Mouse (Mus musculus) embryonic facial prominence, embryonic 12.5 days (tissue): Measurements from ENCODE around the gene Bckdk. TPM values are rescaled to one million over a fixed set of nuclear protein-coding genes. Genes with fewer than 3 reads are reported as not detected.

Experiments
- ATAC-seq: fragments of 200-750 bp; cut with Nextera tagmentation; 2 replicates; pipeline ENCODE4 v1.8.0; 2017; ENCODE audit not compliant: insufficient number of reproducible peaks, insufficient read depth, low FRiP score, low TSS enrichment
- H3K27ac ChIP-seq: fragments of 300-500 bp; sonication (generic); 2 replicates; pipeline ENCODE4 v1.5.1; 2016; ENCODE audit warnings: mild to moderate bottlenecking
- H3K27me3 ChIP-seq: fragments of 300-500 bp; sonication (generic); 2 replicates; pipeline ENCODE4 v1.6.1; 2016; ENCODE audit warnings: mild to moderate bottlenecking, moderate library complexity
- H3K36me3 ChIP-seq: fragments of 300-500 bp; sonication (generic); 2 replicates; pipeline ENCODE4 v1.6.1; 2016; ENCODE audit warnings: mild to moderate bottlenecking
- H3K4me1 ChIP-seq: fragments of 300-500 bp; sonication (generic); 2 replicates; pipeline ENCODE4 v1.6.1; 2016
- H3K4me2 ChIP-seq: fragments of 300-500 bp; sonication (generic); replicated peaks from 2 replicates; pipeline ENCODE4 v1.6.1; 2016; ENCODE audit warnings: mild to moderate bottlenecking, moderate library complexity
- H3K4me3 ChIP-seq: fragments of 300-500 bp; sonication (generic); 2 replicates; pipeline ENCODE4 v1.5.1; 2016; ENCODE audit warnings: mild to moderate bottlenecking
- H3K9ac ChIP-seq: fragments of 300-500 bp; sonication (generic); 2 replicates; pipeline ENCODE4 v1.6.1; 2016; ENCODE audit warnings: mild to moderate bottlenecking, moderate library complexity
- H3K9me3 ChIP-seq: fragments of 300-500 bp; sonication (generic); 2 replicates; pipeline ENCODE4 v1.6.1; 2016; ENCODE audit warnings: mild to moderate bottlenecking, moderate library complexity
- WGBS: fragments of 180-500 bp; shearing (Covaris S2); methylation state at CpG from one replicate; pipeline ENCODE4 v1.1.7; 2016; 5-methylcytosine and 5-hydroxymethylcytosine counted together
- polyA plus RNA-seq: library from polyadenylated mRNA; unstranded; fragments of >200 nt; fragmentation: Nextera tagmentation; extraction: Ambion mirVana; gene quantifications from 2 replicates; pipeline ENCODE4 v1.2.1, GENCODE M21; 2016

The Bckdk gene
- 86.9 and 88.2 TPM in 2 replicates for polyA plus RNA-seq

- peak within 1 kb of the TSS; percentile 78 for H3K4me2 ChIP-seq
- WGBS: 7% methylated on average over 38 of the region's 38 CpGs
- peak; percentile 84 for ATAC-seq
- peak within 1 kb of the TSS; percentile 69 for H3K4me3 ChIP-seq
- no peaks in the 10 kb centered on the region for H3K9me3 ChIP-seq
- H3K27me3 ChIP-seq: no peaks in the 10 kb centered on the region
- H3K4me1 ChIP-seq: peaks cover 15% of the 10 kb centered on the region
- H3K27ac ChIP-seq: peak within 1 kb of the TSS; percentile 90
- peaks cover 36% of the 10 kb centered on the region for H3K36me3 ChIP-seq
- peak within 1 kb of the TSS; percentile 83 for H3K9ac ChIP-seq
Observed at GRCm38 (mm10) chr7:127903971-127904796, at the start of gene Bckdk. Gene Bckdk (plus strand): TSS chr7:127904082.

GRCm38 (mm10) chr7:127858258-127858657, 45.6 kb upstream of the Bckdk start:
- ATAC-seq: no peak
- WGBS: 96% methylated on average over 6 of the region's 6 CpGs
- no peaks in the 10 kb centered on the region for H3K36me3 ChIP-seq

GRCm38 (mm10) chr7:127866434-127866833, 37.4 kb upstream of the Bckdk start:
- Histone ChIP-seq H3K27me3 (no peaks in the 10 kb centered on the region), H3K9me3 (no peaks in the 10 kb centered on the region), H3K4me1 (no peaks in the 10 kb centered on the region), H3K36me3 (peaks cover 44% of the 10 kb centered on the region), H3K4me2 (no peak overlapping the region), H3K27ac (no peak overlapping the region), H3K9ac (no peak overlapping the region), H3K4me3 (no peak overlapping the region)
- WGBS: 96% methylated on average over 12 of the region's 12 CpGs
- ATAC-seq: no peak

More at GRCm38 (mm10) chr7:127858258-127858657, 45.6 kb upstream of the Bckdk start:
- Histone ChIP-seq H3K4me2 (no peak overlapping the region), H3K4me1 (no peaks in the 10 kb centered on the region), H3K9ac (no peak overlapping the region), H3K27me3 (no peaks in the 10 kb centered on the region), H3K9me3 (no peaks in the 10 kb centered on the region), H3K27ac (no peak overlapping the region), H3K4me3 (no peak overlapping the region)

GRCm38 (mm10) chr7:127867641-127868040, 36.2 kb upstream of the Bckdk start:
- H3K36me3 ChIP-seq: peaks cover 53% of the 10 kb centered on the region
- no peak overlapping the region for H3K4me3 ChIP-seq

GRCm38 (mm10) chr7:127869149-127869810, 34.6 kb upstream of the Bckdk start:
- no peak for ATAC-seq
- Histone ChIP-seq H3K27me3 (no peaks in the 10 kb centered on the region), H3K36me3 (peaks cover 57% of the 10 kb centered on the region), H3K4me1 (peaks cover 12% of the 10 kb centered on the region), H3K9ac (0 out of 2 replicates have a peak overlapping the region, but pooled peaks have one; percentile 12), H3K27ac (no peak overlapping the region; the same call in 1 of the 2 replicates), H3K9me3 (no peaks in the 10 kb centered on the region), H3K4me3 (no peak overlapping the region), H3K4me2 (no peak overlapping the region)
- WGBS: 82% methylated on average over 3 of the region's 3 CpGs

More at GRCm38 (mm10) chr7:127867641-127868040, 36.2 kb upstream of the Bckdk start:
- H3K27ac ChIP-seq: no peak overlapping the region
- no peak for ATAC-seq
- H3K4me1 ChIP-seq: no peaks in the 10 kb centered on the region
- H3K9ac ChIP-seq: no peak overlapping the region
- WGBS: 97% methylated on average over 18 of the region's 18 CpGs
- no peaks in the 10 kb centered on the region for H3K27me3 ChIP-seq
- H3K9me3 ChIP-seq: no peaks in the 10 kb centered on the region
- no peak overlapping the region for H3K4me2 ChIP-seq

GRCm38 (mm10) chr7:127870136-127870821, 33.6 kb upstream of the Bckdk start:
- H3K4me1 ChIP-seq: peaks cover 15% of the 10 kb centered on the region
- no peak overlapping the region for H3K27ac ChIP-seq
- no peak for ATAC-seq
- H3K4me2 ChIP-seq: no peak overlapping the region
- H3K4me3 ChIP-seq: no peak overlapping the region
- WGBS: 80% methylated on average over 5 of the region's 5 CpGs
- peaks cover 47% of the 10 kb centered on the region for H3K36me3 ChIP-seq
- no peak overlapping the region for H3K9ac ChIP-seq
- no peaks in the 10 kb centered on the region for H3K27me3 ChIP-seq
- no peaks in the 10 kb centered on the region for H3K9me3 ChIP-seq

- peak overlapping the region; percentile 95 for H3K9ac ChIP-seq
- H3K4me3 ChIP-seq: peak overlapping the region; percentile 93
- WGBS: 4% methylated on average over 20 of the region's 20 CpGs
- H3K4me2 ChIP-seq: peak overlapping the region; percentile 87
- peaks cover 23% of the 10 kb centered on the region for H3K4me1 ChIP-seq
- no peaks in the 10 kb centered on the region for H3K27me3 ChIP-seq
- peak overlapping the region; percentile 99 for H3K27ac ChIP-seq
- peaks cover 42% of the 10 kb centered on the region for H3K36me3 ChIP-seq
- no peak; the same call in 1 of the 2 replicates for ATAC-seq
- H3K9me3 ChIP-seq: no peaks in the 10 kb centered on the region
Observed at GRCm38 (mm10) chr7:127874812-127875626, 28.9 kb upstream of the Bckdk start.

- Histone ChIP-seq H3K27me3 (no peaks in the 10 kb centered on the region), H3K9ac (peak overlapping the region; percentile 95)
- ATAC-seq: peak; percentile 95
Observed at GRCm38 (mm10) chr7:127875627-127876001, 28.3 kb upstream of the Bckdk start.

GRCm38 (mm10) chr7:127876041-127876466, 27.8 kb upstream of the Bckdk start, which contains the start of gene Zfp646:
Gene Zfp646 (plus strand): TSS chr7:127876221.
- under 1% methylated on average over 40 of the region's 41 CpGs for WGBS
- Histone ChIP-seq H3K4me3 (peak within 1 kb of the TSS; percentile 93), H3K4me2 (peak within 1 kb of the TSS; percentile 87), H3K27ac (peak within 1 kb of the TSS; percentile 99), H3K9ac (peak within 1 kb of the TSS; percentile 95), H3K27me3 (no peaks in the 10 kb centered on the region), H3K36me3 (peaks cover 48% of the 10 kb centered on the region), H3K4me1 (peaks cover 23% of the 10 kb centered on the region), H3K9me3 (no peaks in the 10 kb centered on the region)
- ATAC-seq: peak; percentile 86

More at GRCm38 (mm10) chr7:127875627-127876001, 28.3 kb upstream of the Bckdk start:
- peaks cover 23% of the 10 kb centered on the region for H3K4me1 ChIP-seq
- H3K27ac ChIP-seq: peak overlapping the region; percentile 99
- peak overlapping the region; percentile 93 for H3K4me3 ChIP-seq
- peak overlapping the region; percentile 87 for H3K4me2 ChIP-seq
- H3K9me3 ChIP-seq: no peaks in the 10 kb centered on the region
- peaks cover 45% of the 10 kb centered on the region for H3K36me3 ChIP-seq
- 0% methylated on average over 42 of the region's 43 CpGs for WGBS

GRCm38 (mm10) chr7:127876467-127877348, 27.2 kb upstream of the Bckdk start, which contains the start of gene Zfp668:
Gene Zfp668 (minus strand): TSS chr7:127876828.
- peak; percentile 48 for ATAC-seq
- H3K27ac ChIP-seq: peak within 1 kb of the TSS; percentile 99
- no peaks in the 10 kb centered on the region for H3K9me3 ChIP-seq
- peaks cover 23% of the 10 kb centered on the region for H3K4me1 ChIP-seq
- H3K36me3 ChIP-seq: peaks cover 52% of the 10 kb centered on the region
- no peaks in the 10 kb centered on the region for H3K27me3 ChIP-seq
- H3K4me2 ChIP-seq: peak within 1 kb of the TSS; percentile 87
- H3K9ac ChIP-seq: peak within 1 kb of the TSS; percentile 95
- H3K4me3 ChIP-seq: peak within 1 kb of the TSS; percentile 93
- WGBS: under 1% methylated on average over 60 of the region's 60 CpGs
